Mouse (Mus musculus) hindbrain, embryonic 13.5 days (tissue): ENCODE measurements at regions not wholly inside any gene's neighbourhood (a gene's known extent, or its start where the extent isn't known, plus 50 kb on each side); places are given as distances from the start of the nearest gene placed in this dataset.

ENCODE experiments used
- ATAC-seq: fragments of 200-750 bp; cut with Nextera tagmentation; 2 replicates; pipeline ENCODE4 v1.8.0; 2017; ENCODE audit warnings: moderate TSS enrichment; ENCODE audit not compliant: low FRiP score
- H3K27ac ChIP-seq: fragments of 300-500 bp; sonication (generic); 2 replicates; pipeline ENCODE4 v1.5.1; 2015; ENCODE audit warnings: inconsistent platforms, mild to moderate bottlenecking, moderate library complexity
- H3K27me3 ChIP-seq: fragments of 300-500 bp; sonication (generic); 2 replicates; pipeline ENCODE4 v1.6.1; 2015; ENCODE audit warnings: mild to moderate bottlenecking, inconsistent platforms
- H3K36me3 ChIP-seq: fragments of 300-500 bp; sonication (generic); 2 replicates; pipeline ENCODE4 v1.6.1; 2015; ENCODE audit warnings: mild to moderate bottlenecking, inconsistent platforms
- H3K4me1 ChIP-seq: fragments of 300-500 bp; sonication (generic); replicated peaks from 2 replicates; pipeline ENCODE4 v1.6.1; 2015; ENCODE audit warnings: inconsistent platforms
- H3K4me2 ChIP-seq: fragments of 300-500 bp; sonication (generic); 2 replicates; pipeline ENCODE4 v1.6.1; 2015; ENCODE audit warnings: inconsistent platforms, mild to moderate bottlenecking, moderate library complexity
- H3K4me3 ChIP-seq: fragments of 300-500 bp; sonication (generic); 2 replicates; pipeline ENCODE4 v1.5.1; 2015; ENCODE audit warnings: mild to moderate bottlenecking, inconsistent platforms
- H3K9ac ChIP-seq: fragments of 300-500 bp; sonication (generic); 2 replicates; pipeline ENCODE4 v1.6.1; 2015; ENCODE audit warnings: mild to moderate bottlenecking, inconsistent platforms
- H3K9me3 ChIP-seq: fragments of 300-500 bp; sonication (generic); 2 replicates; pipeline ENCODE4 v1.6.1; 2016; ENCODE audit warnings: inconsistent platforms
- WGBS: fragments of 180-500 bp; shearing (Covaris S2); methylation state at CpG from one replicate; pipeline ENCODE4 v1.1.7; 2015; 5-methylcytosine and 5-hydroxymethylcytosine counted together

DNA sequence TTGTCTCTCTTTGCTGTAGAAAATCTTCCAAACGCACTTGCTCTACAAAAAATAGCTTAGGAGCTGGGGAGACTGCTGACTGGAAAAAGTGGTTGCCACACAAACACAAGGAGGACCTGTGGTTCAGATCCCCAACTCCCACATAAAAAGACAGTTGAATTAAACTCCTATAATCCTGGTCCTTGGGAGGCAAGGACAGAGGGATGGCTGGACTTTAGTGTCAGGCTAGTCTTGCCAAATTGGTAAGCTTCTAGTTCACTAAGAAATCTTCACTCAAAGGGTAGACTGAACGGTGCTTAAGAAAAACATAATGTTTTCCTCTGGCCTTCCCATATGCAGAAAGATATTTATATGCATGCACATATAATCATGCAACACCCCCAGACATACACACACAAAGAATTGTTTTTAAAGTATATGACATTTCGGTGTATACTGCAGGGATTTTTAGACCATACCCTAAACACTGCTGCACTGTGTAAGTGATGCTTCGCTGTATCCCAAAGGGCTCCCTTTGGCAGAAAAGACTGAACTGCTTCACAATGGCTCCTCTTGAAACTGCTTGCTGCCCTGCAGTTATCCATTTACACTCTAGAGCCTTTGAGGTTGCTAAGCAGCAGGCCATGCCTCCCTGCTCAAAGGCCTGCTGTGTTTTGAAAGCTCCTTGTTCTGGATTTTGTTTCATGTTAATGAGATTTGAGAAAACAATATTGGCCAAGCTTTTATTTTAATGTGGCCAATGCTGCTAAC, 1299.3 kb downstream of the Zfp704 start:
- Histone ChIP-seq H3K4me2 (no peak overlapping the region), H3K27me3 (no peaks in the 10 kb centered on the region), H3K36me3 (no peaks in the 10 kb centered on the region), H3K9me3 (no peaks in the 10 kb centered on the region), H3K4me3 (no peak overlapping the region), H3K4me1 (peaks cover 9% of the 10 kb centered on the region; the same call in 1 of the 2 replicates), H3K9ac (no peak overlapping the region), H3K27ac (peak overlapping the region; percentile 66)
- ATAC-seq, result peak; percentile 94
- 33% methylated on average over 4 of the region's 4 CpGs for WGBS

DNA sequence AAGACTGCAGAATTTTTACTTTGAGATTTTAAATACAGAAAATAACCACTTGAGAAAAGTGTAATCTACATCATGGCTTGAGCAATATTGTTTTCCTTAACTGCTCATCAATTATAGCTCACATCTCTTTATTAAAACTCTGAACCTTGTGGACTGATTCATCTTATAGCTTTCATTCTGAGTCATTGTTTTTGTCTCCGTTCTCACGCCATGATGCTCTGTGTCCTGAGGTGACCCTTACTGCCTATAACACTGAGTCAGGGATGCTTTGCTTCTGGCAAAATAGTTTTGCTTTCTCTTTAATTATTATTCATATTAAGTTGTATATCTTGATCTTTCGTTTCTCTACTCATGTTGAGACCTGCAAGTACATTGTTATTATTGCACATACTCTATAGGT, 1302.6 kb downstream of the Zfp704 start:
- Histone ChIP-seq H3K9ac (no peak overlapping the region), H3K27me3 (no peaks in the 10 kb centered on the region), H3K27ac (no peak overlapping the region), H3K4me2 (no peak overlapping the region), H3K4me1 (peaks cover 9% of the 10 kb centered on the region; the same call in 1 of the 2 replicates), H3K36me3 (no peaks in the 10 kb centered on the region), H3K9me3 (no peaks in the 10 kb centered on the region), H3K4me3 (no peak overlapping the region)
- no peak for ATAC-seq
- 82% methylated on average over 3 of the region's 3 CpGs for WGBS

DNA sequence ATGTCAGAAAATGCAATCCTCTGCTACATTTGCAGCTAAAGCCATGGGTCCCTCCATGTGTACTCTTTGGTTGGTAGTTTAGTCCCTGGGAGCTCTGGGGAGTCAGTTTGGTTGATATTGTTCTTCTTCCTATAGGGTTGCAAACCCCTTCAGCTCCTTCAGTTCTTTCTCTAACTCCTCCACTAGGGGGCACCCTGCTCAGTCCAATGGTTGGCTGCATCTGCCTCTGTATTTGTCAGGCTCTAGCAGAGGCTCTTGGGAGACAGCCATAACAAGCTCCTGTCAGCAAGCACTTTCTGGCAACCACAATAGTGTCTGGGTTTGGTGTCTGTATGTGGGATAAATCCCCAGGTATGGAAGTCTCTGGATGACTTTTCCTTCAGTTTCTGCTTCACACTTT, 1305.1 kb downstream of the Zfp704 start:
- ATAC-seq, result no peak
- H3K9ac ChIP-seq, result no peak overlapping the region
- H3K27ac ChIP-seq, result no peak overlapping the region
- H3K4me3 ChIP-seq, result no peak overlapping the region
- H3K27me3 ChIP-seq, result no peaks in the 10 kb centered on the region
- H3K9me3 ChIP-seq, result no peaks in the 10 kb centered on the region
- no peaks in the 10 kb centered on the region for H3K4me1 ChIP-seq
- H3K4me2 ChIP-seq, result no peak overlapping the region
- H3K36me3 ChIP-seq, result no peaks in the 10 kb centered on the region

DNA sequence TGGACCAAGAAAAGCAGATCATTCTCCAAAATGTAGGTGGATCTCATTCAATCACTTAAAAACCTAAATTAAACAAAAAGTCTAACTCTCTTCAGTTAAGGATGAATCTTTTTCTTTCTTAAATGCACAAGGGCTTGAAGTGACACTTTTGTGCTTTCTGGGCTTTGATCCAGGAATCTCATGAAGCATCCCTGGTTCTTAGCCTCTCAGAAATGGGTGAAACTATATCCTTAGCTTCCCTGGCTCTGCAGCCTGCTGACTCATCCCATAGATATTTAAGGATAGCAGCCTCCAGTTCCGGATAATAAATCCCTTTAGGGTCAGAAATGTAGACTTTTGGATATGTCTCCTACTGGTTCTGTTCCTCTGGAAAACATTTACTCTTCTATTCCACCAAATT, 1316.8 kb downstream of the Zfp704 start:
- Histone ChIP-seq H3K36me3 (no peaks in the 10 kb centered on the region), H3K9me3 (no peaks in the 10 kb centered on the region), H3K4me2 (no peak overlapping the region), H3K4me3 (no peak overlapping the region), H3K4me1 (no peaks in the 10 kb centered on the region), H3K27me3 (no peaks in the 10 kb centered on the region), H3K27ac (no peak overlapping the region), H3K9ac (no peak overlapping the region)
- ATAC-seq, result no peak
- WGBS, result 76% methylated on average over 1 of the region's 1 CpGs

DNA sequence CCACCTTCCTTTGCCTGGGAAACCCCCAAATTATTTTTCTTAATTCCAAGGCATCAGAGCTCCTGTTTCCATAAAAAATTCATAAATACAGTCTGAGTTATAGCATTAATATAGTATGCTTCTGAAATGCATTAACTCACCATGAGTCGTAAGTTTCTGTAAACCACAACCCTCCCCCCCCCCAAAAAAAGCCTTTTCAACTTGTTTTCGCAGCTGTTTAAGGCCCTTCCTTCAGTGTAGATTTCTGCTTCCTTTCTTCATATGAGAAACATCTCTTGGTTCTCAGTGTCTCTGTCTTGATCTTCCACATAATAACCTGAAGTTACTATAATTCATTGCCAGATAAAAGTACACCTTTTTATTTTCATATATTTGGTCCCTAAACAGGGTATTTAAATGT, 1320.3 kb downstream of the Zfp704 start:
- Histone ChIP-seq H3K36me3 (no peaks in the 10 kb centered on the region), H3K9me3 (no peaks in the 10 kb centered on the region)

DNA sequence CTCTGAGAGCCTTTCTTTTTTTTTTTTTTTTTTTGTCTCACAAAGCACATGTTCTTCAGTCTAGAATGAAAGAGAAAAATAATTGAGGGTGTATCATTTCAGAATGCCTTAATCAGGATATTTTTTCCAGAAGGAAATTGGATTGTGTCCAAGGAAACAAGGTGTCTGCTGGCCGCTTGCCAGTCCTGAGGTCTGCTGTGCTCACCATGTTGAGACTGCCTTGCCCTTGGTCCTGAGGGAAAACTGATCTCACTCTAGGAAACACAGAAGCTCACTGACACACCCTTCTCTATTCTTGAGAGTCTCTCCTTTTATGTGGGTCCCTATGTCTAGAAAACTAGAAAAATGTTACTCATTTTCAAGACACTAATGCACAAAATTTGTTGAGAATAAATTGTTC, 1321.4 kb downstream of the Zfp704 start:
- no peak overlapping the region for H3K4me3 ChIP-seq
- 0 out of 2 replicates have a peak, but pooled peaks cover 4% of the 10 kb centered on the region for H3K4me1 ChIP-seq
- H3K27me3 ChIP-seq, result no peaks in the 10 kb centered on the region
- 84% methylated on average over 1 of the region's 1 CpGs for WGBS
- H3K4me2 ChIP-seq, result no peak overlapping the region
- no peaks in the 10 kb centered on the region for H3K36me3 ChIP-seq
- no peak overlapping the region for H3K27ac ChIP-seq
- ATAC-seq, result no peak
- no peak overlapping the region for H3K9ac ChIP-seq
- no peaks in the 10 kb centered on the region for H3K9me3 ChIP-seq

More for the DNA sequence above, 1320.3 kb downstream of the Zfp704 start:
- H3K27ac ChIP-seq, result no peak overlapping the region
- H3K4me2 ChIP-seq, result no peak overlapping the region
- H3K4me3 ChIP-seq, result no peak overlapping the region
- H3K27me3 ChIP-seq, result no peaks in the 10 kb centered on the region
- 0 out of 2 replicates have a peak, but pooled peaks cover 2% of the 10 kb centered on the region for H3K4me1 ChIP-seq
- H3K9ac ChIP-seq, result no peak overlapping the region
- 92% methylated on average over 2 of the region's 2 CpGs for WGBS
- ATAC-seq, result no peak

DNA sequence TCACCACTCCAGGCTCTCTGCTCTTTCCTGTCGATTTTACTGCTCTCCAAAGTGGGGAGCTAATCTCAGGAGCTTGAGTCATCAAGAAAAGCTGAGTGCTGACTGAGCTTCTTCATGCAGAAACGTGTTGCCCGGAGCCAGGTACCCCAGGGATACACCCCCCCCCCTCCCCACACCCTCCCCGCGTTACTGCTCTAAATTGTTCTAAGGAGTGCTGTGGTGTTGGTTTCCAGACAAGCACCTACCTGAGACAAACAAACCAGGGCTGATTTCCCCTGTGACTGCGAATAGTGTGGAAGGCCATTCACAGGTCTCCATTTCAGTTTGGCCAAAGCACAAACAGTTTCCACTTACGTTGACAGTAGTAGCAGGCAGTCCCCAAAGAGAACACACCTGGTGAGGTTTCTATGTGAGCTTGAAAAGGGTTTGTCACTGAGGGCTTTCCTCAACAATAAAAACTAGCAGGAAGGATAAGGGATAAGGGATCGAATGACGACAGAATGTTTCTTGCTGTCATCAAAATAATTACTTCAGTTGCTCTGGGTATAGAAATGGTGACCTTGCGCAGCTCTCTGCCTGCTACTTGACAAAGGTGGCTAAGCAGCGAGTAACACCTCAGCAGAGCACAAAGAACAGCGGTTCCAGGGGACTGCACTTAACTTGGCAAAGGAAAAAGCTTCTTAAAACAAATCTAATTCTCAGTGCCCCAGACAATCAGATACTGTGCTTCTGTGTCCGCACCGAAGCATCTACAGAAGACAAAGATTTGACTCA, 1325.0 kb downstream of the Zfp704 start:
- H3K36me3 ChIP-seq, result no peaks in the 10 kb centered on the region
- no peak overlapping the region for H3K27ac ChIP-seq
- H3K27me3 ChIP-seq, result no peaks in the 10 kb centered on the region
- H3K4me2 ChIP-seq, result no peak overlapping the region
- no peak overlapping the region for H3K9ac ChIP-seq
- H3K4me1 ChIP-seq, result 0 out of 2 replicates have a peak, but pooled peaks cover 4% of the 10 kb centered on the region
- 0 out of 2 replicates have a peak, but pooled peaks have one; percentile 57 for ATAC-seq
- H3K4me3 ChIP-seq, result no peak overlapping the region
- no peaks in the 10 kb centered on the region for H3K9me3 ChIP-seq
- WGBS, result 61% methylated on average over 14 of the region's 14 CpGs

DNA sequence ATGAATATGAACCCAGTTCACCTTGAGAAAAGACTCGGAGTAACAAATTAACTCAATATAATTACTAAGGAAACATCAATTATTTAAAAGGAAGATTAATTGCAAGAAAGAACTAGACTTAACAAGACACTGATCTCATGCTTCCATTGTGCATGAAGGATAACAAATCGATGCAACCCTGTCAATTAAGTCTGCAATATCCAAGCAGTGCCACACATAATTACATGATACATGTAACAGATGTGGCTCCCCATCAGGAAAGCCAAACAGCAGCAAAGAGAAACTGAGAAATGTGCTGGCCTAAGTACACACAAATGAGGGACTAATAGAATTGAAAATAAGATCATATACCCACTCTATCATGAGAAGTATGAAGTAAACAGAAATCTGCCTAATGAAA, 1327.5 kb downstream of the Zfp704 start:
- peak; percentile 73; the same call in 1 of the 2 replicates for ATAC-seq
- WGBS, result 46% methylated on average over 2 of the region's 2 CpGs

DNA sequence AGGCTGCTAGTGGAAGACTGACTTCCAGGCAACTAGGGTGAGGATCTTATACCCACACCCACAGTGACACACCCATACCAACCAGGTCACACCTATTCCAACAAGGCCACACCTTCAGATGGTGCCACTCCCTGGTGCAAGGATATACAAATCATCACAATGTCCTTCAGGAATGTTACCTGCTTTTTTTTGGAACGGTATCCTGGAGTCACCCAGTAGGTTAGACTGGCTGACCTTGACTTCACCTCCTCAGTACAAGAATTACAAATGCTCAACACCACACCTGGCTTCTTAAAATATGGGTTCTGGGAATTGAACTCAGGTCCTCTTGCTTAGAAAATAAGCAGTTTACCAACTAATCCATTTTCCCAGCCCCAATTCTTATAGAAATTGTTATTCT, 1333.2 kb downstream of the Zfp704 start:
- WGBS, result 88% methylated on average over 1 of the region's 1 CpGs
- Histone ChIP-seq H3K36me3 (no peaks in the 10 kb centered on the region), H3K27ac (no peak overlapping the region), H3K4me1 (no peaks in the 10 kb centered on the region), H3K9ac (no peak overlapping the region), H3K27me3 (no peaks in the 10 kb centered on the region), H3K4me3 (no peak overlapping the region), H3K9me3 (no peaks in the 10 kb centered on the region), H3K4me2 (no peak overlapping the region)
- no peak for ATAC-seq

More for the DNA sequence above, 1327.5 kb downstream of the Zfp704 start:
- Histone ChIP-seq H3K4me2 (no peak overlapping the region), H3K9ac (no peak overlapping the region), H3K4me3 (no peak overlapping the region), H3K9me3 (no peaks in the 10 kb centered on the region), H3K4me1 (0 out of 2 replicates have a peak, but pooled peaks cover 4% of the 10 kb centered on the region), H3K27ac (no peak overlapping the region), H3K36me3 (no peaks in the 10 kb centered on the region), H3K27me3 (no peaks in the 10 kb centered on the region)

DNA sequence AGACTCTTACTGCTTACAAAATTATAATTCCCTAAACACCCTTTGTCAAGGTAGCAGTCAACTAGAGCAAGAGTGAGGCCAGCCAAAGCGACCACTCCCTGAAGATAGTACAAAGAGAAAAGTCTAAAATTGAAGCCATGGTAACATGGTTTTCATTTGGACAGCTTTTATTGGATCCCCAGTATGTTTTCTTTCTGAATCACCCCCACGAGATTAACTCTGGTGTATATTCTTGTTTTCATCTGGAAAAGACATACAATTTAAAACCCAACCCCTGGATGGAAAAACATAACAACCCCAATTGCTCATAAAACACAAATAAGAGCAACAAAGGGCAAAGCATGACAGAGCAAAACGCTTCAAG, 1339.0 kb downstream of the Zfp704 start:
- Histone ChIP-seq H3K27me3 (no peaks in the 10 kb centered on the region), H3K4me3 (no peak overlapping the region), H3K9me3 (no peaks in the 10 kb centered on the region), H3K36me3 (no peaks in the 10 kb centered on the region), H3K4me1 (no peaks in the 10 kb centered on the region), H3K9ac (no peak overlapping the region), H3K4me2 (no peak overlapping the region), H3K27ac (no peak overlapping the region)
- 79% methylated on average over 3 of the region's 3 CpGs for WGBS
- ATAC-seq, result no peak

DNA sequence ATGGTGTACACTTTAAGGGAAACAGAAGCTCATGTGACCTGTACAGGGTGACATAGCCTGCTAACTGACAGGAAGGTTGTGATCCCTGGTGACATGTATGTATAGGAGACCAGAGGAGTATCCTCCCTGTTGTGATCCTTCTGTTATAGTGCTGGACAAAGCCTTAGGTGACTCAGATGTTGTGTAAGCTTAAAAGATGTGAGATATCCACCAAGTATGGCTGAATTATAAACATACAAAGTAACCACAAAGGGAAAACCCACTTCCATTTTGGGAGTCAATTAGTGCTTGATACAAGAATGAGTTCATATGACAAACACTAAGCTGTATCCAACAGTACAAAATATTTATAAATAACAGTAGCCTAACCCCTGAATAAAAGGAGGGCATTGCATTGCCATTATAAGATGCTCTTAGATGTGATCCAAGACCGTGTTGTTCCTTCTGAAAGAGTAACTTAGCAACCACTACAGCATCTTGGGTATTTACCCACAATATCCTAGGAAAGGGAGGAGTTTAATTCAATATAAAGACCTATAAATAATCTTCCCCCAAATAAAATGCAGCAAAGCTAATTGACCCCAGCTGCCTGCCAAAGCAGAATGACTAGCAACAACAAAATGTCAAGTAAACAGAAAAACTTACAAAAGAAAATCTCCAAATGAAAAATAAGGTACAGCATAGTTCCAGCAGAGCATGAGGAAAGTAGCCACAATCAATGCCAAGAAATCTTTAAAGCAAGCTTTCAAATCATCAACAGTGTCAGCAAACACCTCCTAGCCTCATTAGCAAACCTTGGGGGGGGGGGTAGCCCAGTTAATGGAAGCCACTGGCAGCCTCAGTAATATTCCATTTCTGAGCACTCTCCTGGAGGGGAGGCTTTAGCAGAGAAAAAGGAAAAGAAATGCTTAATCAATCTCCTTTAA, 1339.6 kb downstream of the Zfp704 start:
- Histone ChIP-seq H3K27ac (no peak overlapping the region), H3K27me3 (no peaks in the 10 kb centered on the region), H3K4me1 (no peaks in the 10 kb centered on the region), H3K4me2 (no peak overlapping the region), H3K9ac (no peak overlapping the region), H3K9me3 (no peaks in the 10 kb centered on the region), H3K4me3 (no peak overlapping the region), H3K36me3 (no peaks in the 10 kb centered on the region)
- 23% methylated on average over 1 of the region's 1 CpGs for WGBS
- peak; percentile 32; the same call in 1 of the 2 replicates for ATAC-seq

DNA sequence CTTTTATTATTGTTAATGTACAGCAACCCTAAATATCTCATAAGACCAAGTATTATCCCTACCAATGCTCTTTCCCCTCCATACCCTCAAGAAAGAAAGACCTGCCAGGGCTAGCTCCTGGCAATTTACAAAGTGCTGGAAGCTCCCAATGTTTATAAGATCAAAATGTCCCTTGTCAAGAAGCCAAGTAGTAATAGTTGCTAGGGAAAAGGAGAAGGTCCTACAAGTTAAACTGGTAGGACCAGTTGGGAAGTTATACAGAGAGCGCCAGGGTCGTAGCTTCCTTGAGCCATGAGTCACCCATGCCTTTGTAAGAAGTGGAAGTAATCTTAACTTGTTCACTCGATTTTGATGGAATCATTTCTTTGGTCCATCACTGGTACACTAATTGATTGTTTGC, 1344.1 kb downstream of the Zfp704 start:
- no peaks in the 10 kb centered on the region for H3K4me1 ChIP-seq
- no peaks in the 10 kb centered on the region for H3K9me3 ChIP-seq
- no peak for ATAC-seq
- no peak overlapping the region for H3K9ac ChIP-seq
- H3K4me2 ChIP-seq, result no peak overlapping the region
- no peaks in the 10 kb centered on the region for H3K36me3 ChIP-seq
- no peaks in the 10 kb centered on the region for H3K27me3 ChIP-seq
- H3K27ac ChIP-seq, result no peak overlapping the region
- no peak overlapping the region for H3K4me3 ChIP-seq
- WGBS, result 85% methylated on average over 3 of the region's 3 CpGs
